Mouse (Mus musculus): Measurements from ENCODE around the gene Pla2g10. TPM values are rescaled to one million over a fixed set of nuclear protein-coding genes. Genes with fewer than 3 reads are reported as not detected.
"Not testable (repeated sequence)": the region's sequence is repeated elsewhere in the genome, so short reads cannot be mapped to it uniquely, and the experiment has no call there.

Pla2g10 gene
- 0.27 and 0.51 TPM in 2 replicates for polyA plus RNA-seq (2016; fragmentation: Nextera tagmentation; extraction: Ambion mirVana)

DNA sequence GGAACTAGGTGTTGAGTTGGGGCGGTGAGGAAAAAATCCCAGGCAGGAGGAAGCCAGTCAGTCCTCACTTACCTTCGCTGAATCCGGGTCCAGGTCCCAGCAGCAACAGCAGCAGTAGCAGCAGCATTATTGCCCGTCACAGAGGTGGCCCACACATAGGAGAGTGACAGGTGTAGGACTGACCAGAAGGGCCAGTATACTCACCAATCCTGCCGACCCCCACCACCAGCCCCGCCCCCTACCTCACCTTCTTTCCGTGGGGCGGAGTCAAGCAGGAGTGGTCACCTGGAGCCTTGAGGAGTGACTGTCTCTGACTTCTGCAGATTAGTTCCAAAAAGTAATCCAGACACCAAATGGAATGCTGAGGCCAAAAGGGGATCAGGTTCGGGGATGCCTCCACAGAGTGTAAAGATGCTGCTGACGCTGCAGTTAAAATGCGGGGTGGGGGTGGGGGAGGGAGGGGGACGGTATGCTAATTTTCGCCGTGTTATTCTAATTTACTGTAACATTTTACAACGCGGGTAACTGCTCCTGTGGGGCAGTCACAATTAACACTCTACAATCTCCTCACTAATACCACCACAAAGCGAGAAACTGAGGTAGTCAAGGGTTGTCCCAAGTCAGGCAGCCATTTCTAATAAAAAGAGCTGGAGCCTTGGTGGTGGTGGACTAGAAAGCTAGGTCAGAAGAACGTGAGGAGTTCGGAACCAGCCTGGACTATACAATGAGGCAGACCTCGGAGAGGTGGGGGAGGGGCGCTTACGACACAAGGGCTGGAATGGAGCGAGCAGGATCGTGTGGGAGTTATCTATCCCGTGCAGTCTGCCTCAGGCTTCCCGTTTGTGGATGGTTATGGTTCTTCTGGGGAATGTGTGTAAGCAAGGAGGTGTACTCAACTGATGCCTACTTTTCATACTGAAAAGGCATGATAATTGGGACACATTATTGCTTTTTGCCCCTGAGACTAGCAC lies at the start of gene Pla2g10:
Gene Pla2g10, minus strand, starts transcription at position 699 of the 971 bp plus-strand sequence.
- no peak for DNase-seq (ENCODE audit: low spot score)
- H3K36me3 ChIP-seq = no peaks in the 10 kb centered on the region
- H3K27ac ChIP-seq = no peak within 1 kb of the TSS
- no peaks in the 10 kb centered on the region for H3K9me3 ChIP-seq
- peak within 1 kb of the TSS; percentile 32 for H3K4me3 ChIP-seq
- H3K4me1 ChIP-seq (replicated peaks) = peaks cover 9% of the 10 kb centered on the region
- WGBS = 14% methylated on average over 26 of the region's 26 CpGs
- H3K27me3 ChIP-seq (ENCODE audit: insufficient read depth, poor library complexity, severe bottlenecking) = no peaks in the 10 kb centered on the region; the same call in 1 of the 2 replicates

DNA sequence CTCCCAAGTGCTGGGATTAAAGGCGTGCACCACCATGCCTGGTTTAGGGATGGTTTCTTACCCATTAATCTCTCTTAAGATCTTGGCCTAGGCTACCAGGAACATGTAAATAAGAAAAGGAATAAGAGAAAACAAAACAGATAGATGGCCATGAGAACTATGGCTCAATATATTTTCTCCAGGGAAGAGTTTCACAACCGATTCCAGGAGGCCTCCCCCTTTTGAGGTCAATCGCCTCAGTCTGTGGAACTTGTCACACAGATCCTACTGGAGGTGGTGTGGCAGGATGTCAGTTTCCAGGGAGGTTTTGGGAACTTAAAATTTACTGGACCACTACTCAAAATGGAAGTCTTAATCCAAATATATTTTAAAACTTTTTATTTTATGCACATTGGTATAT lies 43.9 kb upstream of the Pla2g10 start:
- H3K9me3 ChIP-seq; H3K27me3 ChIP-seq (ENCODE audit: insufficient read depth, poor library complexity, severe bottlenecking); H3K4me3 ChIP-seq; H3K27ac ChIP-seq; H3K36me3 ChIP-seq; DNase-seq (ENCODE audit: low spot score); H3K4me1 ChIP-seq (replicated peaks): not testable (repeated sequence)
- 90% methylated on average over 3 of the region's 3 CpGs for WGBS

DNA sequence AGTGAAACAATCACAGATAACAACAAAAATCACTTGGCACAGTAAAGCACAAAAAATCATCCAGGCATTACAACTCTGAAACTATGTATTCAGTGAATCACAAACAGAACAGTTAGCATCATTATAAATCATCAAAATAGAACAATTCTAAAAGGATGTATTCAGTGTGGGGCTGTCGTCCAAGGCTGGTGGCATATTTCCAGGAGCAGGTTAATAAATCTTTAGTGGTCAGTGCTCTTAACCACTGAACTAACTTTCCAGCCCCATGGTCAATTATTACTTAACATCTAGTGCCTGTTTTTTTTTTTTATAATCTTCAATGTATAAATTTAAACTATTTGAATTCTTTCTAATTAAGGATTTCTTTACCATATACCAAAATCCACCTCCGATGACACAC lies 43.2 kb upstream of the Pla2g10 start:
- not testable (repeated sequence) for DNase-seq (ENCODE audit: low spot score); H3K27ac ChIP-seq; H3K27me3 ChIP-seq (ENCODE audit: insufficient read depth, poor library complexity, severe bottlenecking); H3K4me3 ChIP-seq; H3K4me1 ChIP-seq (replicated peaks); H3K36me3 ChIP-seq; H3K9me3 ChIP-seq
- 95% methylated on average over 2 of the region's 2 CpGs for WGBS

DNA sequence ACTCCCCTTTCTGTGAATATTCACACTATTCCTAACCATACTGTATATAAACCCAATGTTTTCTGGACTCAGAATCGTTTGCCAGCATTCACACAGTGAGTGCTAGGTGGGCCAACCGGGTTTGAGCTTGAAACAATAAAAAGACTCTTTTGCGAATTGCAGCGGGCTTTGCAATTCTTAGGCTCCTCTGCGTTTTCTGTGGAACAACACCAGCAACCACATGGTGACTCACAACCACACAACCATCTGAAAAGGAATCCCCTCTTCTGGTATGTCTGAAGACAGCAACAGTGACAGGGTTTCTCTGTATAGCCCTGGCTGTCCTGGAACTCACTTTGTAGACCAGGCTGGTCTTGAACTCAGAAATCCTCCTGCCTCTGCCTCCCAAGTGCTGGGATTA lies 41.3 kb upstream of the Pla2g10 start:
- WGBS = 88% methylated on average over 5 of the region's 5 CpGs
- not testable (repeated sequence) for H3K4me1 ChIP-seq (replicated peaks); DNase-seq (ENCODE audit: low spot score); H3K9me3 ChIP-seq; H3K27me3 ChIP-seq (ENCODE audit: insufficient read depth, poor library complexity, severe bottlenecking); H3K4me3 ChIP-seq; H3K27ac ChIP-seq; H3K36me3 ChIP-seq

DNA sequence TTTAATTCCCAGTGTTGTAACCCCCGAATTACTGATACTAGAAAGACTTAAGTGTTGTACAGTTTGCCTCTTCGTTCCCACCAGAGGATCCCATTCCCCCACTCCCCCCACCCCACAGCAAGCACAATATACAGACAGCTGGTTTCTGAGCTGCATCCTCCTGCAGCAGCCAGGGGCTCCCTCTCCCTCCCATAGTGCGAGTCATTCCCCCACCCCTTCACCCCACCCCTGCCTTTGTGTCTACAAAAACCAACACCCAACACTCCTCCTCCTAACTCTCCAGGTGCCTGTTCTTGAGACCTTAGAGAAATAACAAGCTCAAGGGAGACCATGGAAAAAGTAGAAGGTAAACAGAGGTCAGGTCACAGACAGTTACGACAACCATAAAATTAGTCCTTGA lies 40.8 kb upstream of the Pla2g10 start:
- not testable (repeated sequence) for H3K4me1 ChIP-seq (replicated peaks); DNase-seq (ENCODE audit: low spot score); H3K36me3 ChIP-seq; H3K4me3 ChIP-seq; H3K9me3 ChIP-seq; H3K27me3 ChIP-seq (ENCODE audit: insufficient read depth, poor library complexity, severe bottlenecking); H3K27ac ChIP-seq
- 73% methylated on average over 4 of the region's 4 CpGs for WGBS

DNA sequence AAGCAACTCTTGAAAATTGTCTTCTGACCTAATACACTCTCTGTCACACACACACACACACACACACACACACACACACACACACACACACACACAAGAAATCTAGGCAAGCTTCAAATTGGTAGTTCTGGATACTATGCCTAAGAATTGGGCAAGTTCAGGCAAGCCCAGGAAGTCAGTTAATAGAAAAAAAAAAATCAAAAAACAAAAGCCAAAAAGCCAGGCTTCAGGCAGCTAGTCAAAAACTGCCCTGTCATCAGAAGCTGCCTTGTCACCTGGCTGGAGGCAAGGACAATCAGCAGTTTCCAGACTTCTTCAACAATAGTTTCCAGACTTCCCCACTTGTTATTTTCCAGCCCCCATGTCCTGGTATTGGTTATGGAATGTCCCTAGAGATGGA lies 35.6 kb upstream of the Pla2g10 start:
- Histone ChIP-seq H3K9me3 (no peaks in the 10 kb centered on the region), H3K27ac (no peak overlapping the region), H3K4me3 (no peak overlapping the region), H3K27me3 (ENCODE audit: insufficient read depth, poor library complexity, severe bottlenecking) (no peaks in the 10 kb centered on the region), H3K4me1 (replicated peaks) (no peaks in the 10 kb centered on the region), H3K36me3 (no peaks in the 10 kb centered on the region)
- no peak for DNase-seq (ENCODE audit: low spot score)

DNA sequence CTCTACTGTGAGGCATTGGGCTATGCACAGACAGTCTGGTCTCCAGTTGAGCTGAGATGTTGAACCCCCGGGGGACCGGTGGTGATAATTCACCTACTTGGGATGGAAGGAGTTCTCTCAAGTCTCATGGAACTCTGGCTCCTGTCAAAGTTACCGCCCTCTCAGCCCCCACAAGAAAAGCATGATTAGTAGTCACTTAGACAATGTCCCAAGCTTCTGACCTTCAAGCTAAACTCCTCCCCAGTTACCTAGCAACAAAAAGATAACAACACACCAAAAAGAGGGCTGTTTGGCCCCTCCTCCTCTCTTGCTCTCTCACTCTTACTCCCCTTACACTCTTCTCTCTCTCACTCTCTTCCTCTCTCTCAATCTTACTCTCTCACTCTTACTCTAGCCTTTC lies 33.7 kb upstream of the Pla2g10 start:
- Histone ChIP-seq H3K27ac (no peak overlapping the region), H3K36me3 (no peaks in the 10 kb centered on the region), H3K27me3 (ENCODE audit: insufficient read depth, poor library complexity, severe bottlenecking) (no peaks in the 10 kb centered on the region), H3K4me3 (no peak overlapping the region), H3K9me3 (no peaks in the 10 kb centered on the region), H3K4me1 (replicated peaks) (no peaks in the 10 kb centered on the region)
- 78% methylated on average over 3 of the region's 3 CpGs for WGBS
- DNase-seq (ENCODE audit: low spot score) = no peak

DNA sequence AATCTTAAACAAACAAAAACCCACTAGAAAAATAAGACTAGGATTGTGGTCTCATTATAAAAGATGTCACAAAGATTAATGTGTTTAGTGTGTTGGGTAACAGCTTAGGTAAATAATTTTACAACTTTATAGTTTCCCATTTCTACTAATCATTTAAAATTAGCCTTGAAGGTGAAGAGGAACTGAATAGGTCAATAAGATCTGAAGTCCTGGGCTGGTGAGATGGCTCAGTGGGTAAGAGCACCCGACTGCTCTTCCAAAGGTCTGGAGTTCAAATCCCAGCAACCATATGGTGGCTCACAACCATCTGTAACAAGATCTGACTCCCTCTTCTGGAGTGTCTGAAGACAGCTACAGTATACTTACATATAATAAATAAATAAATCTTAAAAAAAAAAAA lies 32.0 kb upstream of the Pla2g10 start:
- not testable (repeated sequence) for H3K27me3 ChIP-seq (ENCODE audit: insufficient read depth, poor library complexity, severe bottlenecking); H3K36me3 ChIP-seq; H3K9me3 ChIP-seq; H3K4me3 ChIP-seq; DNase-seq (ENCODE audit: low spot score); H3K4me1 ChIP-seq (replicated peaks); H3K27ac ChIP-seq
- WGBS = 71% methylated on average over 1 of the region's 1 CpGs

DNA sequence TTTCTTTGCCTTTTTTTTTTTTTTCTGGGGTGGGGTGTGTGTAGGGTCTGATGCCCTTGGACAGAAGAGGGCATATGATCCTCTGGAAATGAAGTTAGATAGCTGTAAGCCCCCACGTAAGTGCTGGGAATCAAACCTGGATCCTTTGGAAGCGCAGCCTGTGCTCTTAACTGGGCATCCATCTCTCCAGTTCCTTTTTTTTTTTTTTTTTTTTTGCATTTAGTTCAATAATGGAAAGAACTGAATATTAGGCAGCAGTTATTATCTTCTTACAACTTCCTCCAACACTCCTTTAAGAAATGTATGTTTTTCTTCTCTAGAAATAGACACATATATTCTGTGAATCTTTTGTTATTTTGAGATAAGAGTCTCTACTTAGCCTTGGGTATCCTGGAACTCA lies 27.0 kb upstream of the Pla2g10 start:
- peaks cover 11% of the 10 kb centered on the region for H3K27me3 ChIP-seq (ENCODE audit: insufficient read depth, poor library complexity, severe bottlenecking)
- H3K27ac ChIP-seq = no peak overlapping the region
- 85% methylated on average over 2 of the region's 2 CpGs for whole genome bisulfite sequencing
- H3K9me3 ChIP-seq = no peaks in the 10 kb centered on the region
- peaks cover 7% of the 10 kb centered on the region for H3K4me1 ChIP-seq (replicated peaks)
- no peak for DNase-seq (ENCODE audit: low spot score)
- H3K4me3 ChIP-seq = no peak overlapping the region
- H3K36me3 ChIP-seq = no peaks in the 10 kb centered on the region

DNA sequence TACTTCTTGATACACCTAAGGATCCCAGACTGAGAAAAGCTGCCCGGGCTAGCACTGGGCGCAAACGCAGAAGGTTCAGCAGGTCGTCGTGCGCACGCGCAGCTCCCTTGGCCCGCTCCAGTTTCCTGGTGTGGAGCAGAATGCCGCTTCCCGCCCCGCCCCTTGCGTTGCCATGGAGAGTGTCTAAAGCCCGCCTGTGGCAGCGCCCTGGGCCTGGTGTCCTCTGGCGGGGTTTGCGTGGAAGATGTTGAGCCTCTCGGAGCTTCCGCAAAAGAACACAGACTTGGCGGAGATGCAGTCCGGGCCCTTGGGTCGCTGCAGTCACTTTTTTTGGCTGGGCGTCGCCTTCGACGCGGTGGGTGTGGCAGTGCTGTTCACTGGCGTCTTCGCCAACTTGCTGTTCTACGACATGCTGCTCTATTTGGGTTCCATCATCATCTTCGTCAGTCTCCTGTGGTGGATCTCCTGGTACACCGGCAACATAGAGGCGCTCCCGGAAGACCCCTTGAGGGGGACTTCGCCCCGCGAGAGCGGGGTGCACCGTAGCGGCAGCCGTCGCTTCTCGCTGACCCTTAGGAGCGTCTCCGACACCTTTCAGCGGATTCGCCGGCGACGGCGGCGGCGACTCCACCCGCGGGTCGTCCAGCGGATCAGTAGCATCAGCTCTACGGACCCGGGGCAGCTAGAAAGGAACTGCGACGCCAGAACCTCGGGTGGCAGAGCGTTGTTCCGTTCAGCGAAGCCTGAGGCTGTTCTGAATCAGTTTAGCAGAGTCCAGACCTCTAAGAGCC lies 23.8 kb upstream of the Pla2g10 start:
- DNase-seq (ENCODE audit: low spot score) = peak; percentile 98
- peak overlapping the region; percentile 69 for H3K4me3 ChIP-seq
- H3K9me3 ChIP-seq = no peaks in the 10 kb centered on the region
- no peaks in the 10 kb centered on the region for H3K36me3 ChIP-seq
- peak overlapping the region; percentile 83 for H3K27ac ChIP-seq
- peaks cover 14% of the 10 kb centered on the region for H3K27me3 ChIP-seq (ENCODE audit: insufficient read depth, poor library complexity, severe bottlenecking)
- WGBS = under 1% methylated on average over 65 of the region's 65 CpGs
- H3K4me1 ChIP-seq (replicated peaks) = peaks cover 7% of the 10 kb centered on the region

DNA sequence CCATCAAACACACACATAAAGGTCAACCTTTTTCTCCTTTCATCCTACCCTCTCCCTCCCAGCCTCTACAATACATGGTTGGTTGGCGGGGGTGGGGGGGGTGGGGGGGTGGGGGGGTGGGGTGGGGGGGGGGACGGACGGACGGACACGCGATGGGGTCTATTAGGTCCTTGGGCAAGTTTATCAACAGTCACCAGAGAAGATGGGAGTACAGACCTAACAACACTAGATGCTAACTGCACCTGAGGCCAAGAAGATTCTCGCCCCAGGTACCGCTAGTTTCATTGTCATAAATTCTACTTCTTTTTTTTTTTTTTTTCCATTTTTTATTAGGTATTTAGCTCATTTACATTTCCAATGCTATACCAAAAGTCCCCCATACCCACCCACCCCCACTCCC lies 23.2 kb upstream of the Pla2g10 start:
- Histone ChIP-seq H3K9me3 (no peaks in the 10 kb centered on the region), H3K4me3 (peak overlapping the region; percentile 69), H3K27me3 (ENCODE audit: insufficient read depth, poor library complexity, severe bottlenecking) (peaks cover 15% of the 10 kb centered on the region), H3K4me1 (replicated peaks) (peaks cover 7% of the 10 kb centered on the region), H3K27ac (no peak overlapping the region), H3K36me3 (no peaks in the 10 kb centered on the region)
- 75% methylated on average over 8 of the region's 8 CpGs for WGBS
- DNase-seq (ENCODE audit: low spot score) = no peak

DNA sequence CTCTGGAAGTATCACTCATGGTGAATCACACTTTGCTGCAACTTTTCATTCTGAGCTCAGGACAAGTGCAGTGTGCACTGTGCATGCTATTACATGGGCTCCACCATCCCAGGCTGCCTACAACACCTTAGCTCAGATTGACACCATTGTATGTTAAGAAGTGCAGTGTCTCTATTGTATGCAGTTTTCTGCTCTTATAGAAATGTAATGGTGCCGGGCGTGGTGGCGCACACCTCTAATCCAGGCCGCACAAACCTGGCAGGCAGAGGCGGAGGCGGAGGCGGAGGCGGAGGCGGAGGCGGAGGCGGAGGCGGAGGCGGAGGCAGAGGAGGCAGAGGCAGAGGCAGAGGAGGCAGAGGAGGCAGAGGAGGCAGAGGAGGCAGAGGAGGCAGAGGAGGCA lies 19.8 kb upstream of the Pla2g10 start:
- H3K4me1 ChIP-seq (replicated peaks) = peaks cover 15% of the 10 kb centered on the region
- H3K9me3 ChIP-seq = no peaks in the 10 kb centered on the region
- 96% methylated on average over 13 of the region's 13 CpGs for WGBS
- DNase-seq (ENCODE audit: low spot score) = no peak
- no peaks in the 10 kb centered on the region for H3K36me3 ChIP-seq
- peaks cover 17% of the 10 kb centered on the region for H3K27me3 ChIP-seq (ENCODE audit: insufficient read depth, poor library complexity, severe bottlenecking)
- no peak overlapping the region for H3K27ac ChIP-seq
- no peak overlapping the region for H3K4me3 ChIP-seq

DNA sequence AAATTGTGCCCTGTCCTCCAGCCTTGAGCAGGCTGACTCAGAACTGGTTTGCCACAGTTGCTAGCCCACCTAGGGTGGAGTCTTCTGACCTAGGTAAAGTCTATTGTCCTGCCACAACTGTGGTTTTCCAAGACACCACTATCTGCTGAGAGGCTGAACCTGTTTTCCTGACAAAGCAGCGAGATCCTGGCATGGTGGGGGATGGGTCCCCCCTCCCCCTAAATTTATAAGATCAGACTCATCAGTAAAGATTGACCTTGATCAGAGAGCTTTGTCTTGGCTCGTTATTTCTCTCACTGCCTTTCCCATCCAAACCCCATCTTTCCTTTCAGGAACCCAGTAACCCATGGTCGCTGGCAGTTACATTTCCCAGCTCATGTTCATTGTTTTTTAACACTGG lies 19.2 kb upstream of the Pla2g10 start:
- Histone ChIP-seq H3K4me1 (replicated peaks) (peaks cover 12% of the 10 kb centered on the region), H3K27ac (no peak overlapping the region), H3K4me3 (no peak overlapping the region), H3K9me3 (no peaks in the 10 kb centered on the region), H3K27me3 (ENCODE audit: insufficient read depth, poor library complexity, severe bottlenecking) (peaks cover 14% of the 10 kb centered on the region), H3K36me3 (no peaks in the 10 kb centered on the region)
- no peak for DNase-seq (ENCODE audit: low spot score)
- WGBS = 52% methylated on average over 3 of the region's 3 CpGs
